Mouse (Mus musculus) MEL (cell line): ENCODE data around the gene Col11a2. TPM values are rescaled to one million over a fixed set of nuclear protein-coding genes. Genes with fewer than 3 reads are reported as not detected.

Experiments used
- DNase-seq: peaks from one replicate; pipeline ENCODE4 v3.0.0; 2011; ENCODE audit warnings: low read depth, low spot score
- H3K27ac ChIP-seq: 2 replicates; pipeline ENCODE4 v1.5.1; 2012; ENCODE audit warnings: low read depth, mild to moderate bottlenecking, control low read depth, low read length, moderate library complexity; ENCODE audit not compliant: control insufficient read depth
- H3K27me3 ChIP-seq, 2 experiments: fragments of 150-350 bp in 1 of 2; sonication (generic) in 1 of 2; 2 replicates each; pipeline ENCODE4 v1.6.1; 2012; ENCODE audit warnings: low read length in 2 of 2, mild to moderate bottlenecking in 2 of 2, improper control_type of control experiment in 1 of 2, moderate library complexity in 1 of 2; ENCODE audit not compliant: insufficient read depth in 2 of 2, control insufficient read depth in 1 of 2
- H3K36me3 ChIP-seq, 2 experiments: 2 replicates each; pipeline ENCODE4 v1.6.1; 2012 to 2014; ENCODE audit warnings: low read length in 2 of 2, improper control_type of control experiment in 1 of 2, inconsistent platforms in 1 of 2, mild to moderate bottlenecking in 1 of 2; ENCODE audit not compliant: insufficient read depth in 2 of 2, control insufficient read depth in 1 of 2
- H3K4me1 ChIP-seq, 2 experiments: fragments of 150-350 bp in 1 of 2; sonication (generic) in 1 of 2; 2 replicates each; pipeline ENCODE4 v1.6.1; 2012; ENCODE audit warnings: low read length in 2 of 2, improper control_type of control experiment in 1 of 2, mild to moderate bottlenecking in 1 of 2; ENCODE audit not compliant: insufficient read depth in 2 of 2, control insufficient read depth in 1 of 2
- H3K4me3 ChIP-seq, 2 experiments: fragments of 150-350 bp in 1 of 2; sonication (generic) in 1 of 2; 2 replicates each; pipeline ENCODE4 v1.5.1; 2012; ENCODE audit warnings: low read depth in 2 of 2, low read length in 2 of 2, mild to moderate bottlenecking in 2 of 2, moderate library complexity in 2 of 2, control low read depth in 1 of 2, improper control_type of control experiment in 1 of 2; ENCODE audit not compliant: control insufficient read depth in 1 of 2, insufficient read depth in 1 of 2
- H3K79me2 ChIP-seq: 2 replicates; pipeline ENCODE4 v1.6.1; 2012; ENCODE audit warnings: mild to moderate bottlenecking, low read length, moderate library complexity; ENCODE audit not compliant: control insufficient read depth, poor library complexity, insufficient read depth
- H3K9ac ChIP-seq: 2 replicates; pipeline ENCODE4 v1.6.1; 2012; ENCODE audit warnings: low read depth, mild to moderate bottlenecking, control low read depth, low read length, moderate library complexity; ENCODE audit not compliant: control insufficient read depth, poor library complexity, severe bottlenecking
- H3K9me3 ChIP-seq: fragments of 150-350 bp; sonication (generic); replicated peaks from 2 replicates; pipeline ENCODE4 v1.6.1; 2012; ENCODE audit warnings: mild to moderate bottlenecking, low read length, improper control_type of control experiment, moderate library complexity; ENCODE audit not compliant: insufficient read depth
- CTCF ChIP-seq, 3 experiments: IDR thresholded peaks in 2 of 3; conservative IDR thresholded peaks in 1 of 3; 2 replicates each; pipeline ENCODE4 v1.5.1; 2011 to 2012; ENCODE audit warnings: low read length in 3 of 3, low read depth in 2 of 3, mild to moderate bottlenecking in 2 of 3, improper control_type of control experiment in 1 of 3, inconsistent platforms in 1 of 3, mixed read lengths in 1 of 3, moderate library complexity in 1 of 3; ENCODE audit not compliant: control insufficient read depth in 1 of 3, insufficient read depth in 1 of 3, poor library complexity in 1 of 3, severe bottlenecking in 1 of 3
- E2F4 ChIP-seq: IDR thresholded peaks from 2 replicates; pipeline ENCODE4 v1.6.1; 2011; ENCODE audit warnings: low read depth, low read length, improper control_type of control experiment, borderline replicate concordance
- EP300 ChIP-seq, 2 experiments: IDR thresholded peaks; 2 replicates each; pipeline ENCODE4 v1.6.1; 2011; ENCODE audit warnings: improper control_type of control experiment in 2 of 2, low read length in 2 of 2, low read depth in 1 of 2, mild to moderate bottlenecking in 1 of 2
- ETS1 ChIP-seq: IDR thresholded peaks from 2 replicates; pipeline ENCODE4 v1.6.1; 2012; ENCODE audit warnings: low read depth, mild to moderate bottlenecking, inconsistent platforms, low read length, improper control_type of control experiment, moderate library complexity
- GABPA ChIP-seq: IDR thresholded peaks from 2 replicates; pipeline ENCODE4 v1.6.1; 2012; ENCODE audit warnings: low read depth, mild to moderate bottlenecking, inconsistent platforms, low read length, improper control_type of control experiment, moderate library complexity
- GATA1 ChIP-seq: IDR thresholded peaks from 2 replicates; pipeline ENCODE4 v1.6.1; 2011; ENCODE audit warnings: low read depth, low read length, improper control_type of control experiment
- JUND ChIP-seq: IDR thresholded peaks from 2 replicates; pipeline ENCODE4 v1.6.1; 2011; ENCODE audit warnings: low read depth, mild to moderate bottlenecking, improper control_type of control experiment, low read length
- KAT2A ChIP-seq: conservative IDR thresholded peaks from 2 replicates; pipeline ENCODE4 v1.6.1; 2012; ENCODE audit warnings: low read depth, low read length, improper control_type of control experiment, inconsistent platforms
- MAX ChIP-seq: IDR thresholded peaks from 2 replicates; pipeline ENCODE4 v1.6.1; 2011; ENCODE audit warnings: low read length, improper control_type of control experiment
- MAZ ChIP-seq: IDR thresholded peaks from 2 replicates; pipeline ENCODE4 v1.6.1; 2012; ENCODE audit warnings: low read depth, mild to moderate bottlenecking, inconsistent platforms, low read length, improper control_type of control experiment
- MEF2A ChIP-seq: IDR thresholded peaks from 2 replicates; pipeline ENCODE4 v1.6.1; 2014; ENCODE audit warnings: low read depth, mild to moderate bottlenecking, inconsistent platforms, low read length, improper control_type of control experiment; ENCODE audit not compliant: poor library complexity, insufficient replicate concordance, severe bottlenecking; ENCODE audit errors: extremely low read depth
- MXI1 ChIP-seq: IDR thresholded peaks from 2 replicates; pipeline ENCODE4 v1.6.1; 2011; ENCODE audit warnings: mild to moderate bottlenecking, low read depth, low read length, improper control_type of control experiment
- MYC ChIP-seq: IDR thresholded peaks from 2 replicates; pipeline ENCODE4 v1.6.1; 2011; ENCODE audit warnings: low read depth, mild to moderate bottlenecking, low read length, improper control_type of control experiment, moderate library complexity
- POLR2AphosphoS5 ChIP-seq: IDR thresholded peaks from 2 replicates; pipeline ENCODE4 v1.6.1; 2012; ENCODE audit warnings: low read depth, borderline replicate concordance, mild to moderate bottlenecking, inconsistent platforms, low read length, moderate library complexity, mixed read lengths
- RAD21 ChIP-seq: IDR thresholded peaks from 2 replicates; pipeline ENCODE4 v1.6.1; 2011; ENCODE audit warnings: mild to moderate bottlenecking, low read depth, low read length, improper control_type of control experiment
- SIN3A ChIP-seq: IDR thresholded peaks from 2 replicates; pipeline ENCODE4 v1.6.1; 2012; ENCODE audit warnings: low read length, improper control_type of control experiment, inconsistent platforms
- UBTF ChIP-seq: IDR thresholded peaks from 2 replicates; pipeline ENCODE4 v1.6.1; 2012; ENCODE audit warnings: low read depth, mild to moderate bottlenecking, inconsistent platforms, low read length, improper control_type of control experiment, moderate library complexity, borderline replicate concordance; ENCODE audit not compliant: insufficient read depth
- USF2 ChIP-seq, 2 experiments: IDR thresholded peaks; 2 replicates each; pipeline ENCODE4 v1.6.1; 2011 to 2012; ENCODE audit warnings: improper control_type of control experiment in 2 of 2, low read length in 2 of 2, borderline replicate concordance in 1 of 2, inconsistent platforms in 1 of 2, low read depth in 1 of 2, mild to moderate bottlenecking in 1 of 2; ENCODE audit not compliant: insufficient read depth in 1 of 2
- ZC3H11A ChIP-seq: IDR thresholded peaks from 2 replicates; pipeline ENCODE4 v1.6.1; 2012; ENCODE audit warnings: low read depth, mild to moderate bottlenecking, inconsistent platforms, low read length, improper control_type of control experiment
- ZMIZ1 ChIP-seq: IDR thresholded peaks from 2 replicates; pipeline ENCODE4 v1.6.1; 2012; ENCODE audit warnings: low read depth, mild to moderate bottlenecking, inconsistent platforms, low read length, improper control_type of control experiment, moderate library complexity
- polyA plus RNA-seq, 2 experiments: library from polyadenylated mRNA; stranded (reverse) in 1 of 2; unstranded in 1 of 2; fragments of >175 nt in 1 of 2; fragments of >200 nt in 1 of 2; gene quantifications; 2 replicates each; pipeline versions ENCODE4 v1.2.1 to v1.2.4; 2012; ENCODE audit warnings: low replicate concordance in 2 of 2, low read depth in 1 of 2; ENCODE audit not compliant: insufficient read length in 2 of 2, insufficient read depth in 1 of 2, missing spikeins in 1 of 2
- total RNA-seq: library from RNA; depleted of rRNA; stranded (reverse); fragments of 300-350 nt; gene quantifications from 2 replicates; pipeline ENCODE4 v1.2.3, GENCODE M21; 2012

Gene Col11a2
- total and polyA plus RNA-seq, 3 experiments = 4.6 to 14.5 TPM; not detected in 1

GRCm38 (mm10) chr17:34102831-34103230, 63.6 kb downstream of the Col11a2 start:
- Histone ChIP-seq H3K27me3 (no peaks in the 10 kb centered on the region), H3K9me3 (no peaks in the 10 kb centered on the region), H3K4me3 (peak overlapping the region; percentile 45 to 79), H3K9ac (peak overlapping the region; percentile 49), H3K27ac (no peak overlapping the region), H3K36me3 (no peaks in the 10 kb centered on the region), H3K4me1 (no peaks in the 10 kb centered on the region; a peak in 1 of 4 replicates), H3K79me2 (no peaks in the 10 kb centered on the region)
- no peak for TF ChIP-seq ZMIZ1
- no peak for TF ChIP-seq POLR2AphosphoS5
- peak; percentile 31; the same call in 1 of the 2 replicates for TF ChIP-seq SIN3A
- TF ChIP-seq GATA1 = no peak
- peak; percentile 25; the same call in 1 of the 2 replicates for TF ChIP-seq MXI1
- TF ChIP-seq ETS1 = peak; percentile 65; the same call in 1 of the 2 replicates
- no peak for TF ChIP-seq CTCF (IDR thresholded peaks at IDR 0.05 in 2 of 3, conservative IDR thresholded peaks at IDR 0.05 in 1 of 3; ENCODE audit: control insufficient read depth in 1 of 3, insufficient read depth in 1 of 3, low read depth in 2 of 3, low read length in 3 of 3, poor library complexity in 1 of 3, severe bottlenecking in 1 of 3)
- peak; percentile 41 for DNase-seq

- Histone ChIP-seq H3K4me3 (no peak overlapping the region), H3K27ac (no peak overlapping the region), H3K36me3 (no peaks in the 10 kb centered on the region), H3K4me1 (no peaks in the 10 kb centered on the region), H3K9ac (no peak overlapping the region), H3K9me3 (no peaks in the 10 kb centered on the region), H3K79me2 (no peaks in the 10 kb centered on the region), H3K27me3 (no peaks in the 10 kb centered on the region)
- no peak for DNase-seq
- TF ChIP-seq ZC3H11A = no peak
- TF ChIP-seq MAX = no peak
- TF ChIP-seq MYC = no peak
- TF ChIP-seq ETS1 = no peak
- no peak for TF ChIP-seq MAZ
- no peak for TF ChIP-seq MEF2A
Observed at GRCm38 (mm10) chr17:34104804-34105203, 65.6 kb downstream of the Col11a2 start.

- Histone ChIP-seq H3K9me3 (no peaks in the 10 kb centered on the region), H3K4me3 (no peak overlapping the region), H3K27ac (no peak overlapping the region), H3K4me1 (no peaks in the 10 kb centered on the region), H3K36me3 (peaks cover 0 to 2% of the 10 kb centered on the region in 2 experiments; a peak in 1 of 4 replicates), H3K9ac (no peak overlapping the region), H3K27me3 (no peaks in the 10 kb centered on the region), H3K79me2 (no peaks in the 10 kb centered on the region)
- no peak for DNase-seq
- TF ChIP-seq JUND (no peak), UBTF (no peak), MAX (no peak), ETS1 (no peak), MYC (no peak), EP300 (IDR thresholded peaks at IDR 0.05; ENCODE audit: low read depth in 1 of 2, low read length in 2 of 2) (no peak), USF2 (IDR thresholded peaks at IDR 0.05; ENCODE audit: borderline replicate concordance in 1 of 2, insufficient read depth in 1 of 2, low read depth in 1 of 2, low read length in 2 of 2) (no peak), GABPA (no peak), KAT2A (no peak), E2F4 (no peak), ZMIZ1 (no peak), RAD21 (no peak)
Observed at GRCm38 (mm10) chr17:34106555-34106954, 67.3 kb downstream of the Col11a2 start.
